Mouse (Mus musculus) MEL (cell line): ENCODE measurements around the gene Utrn.

Experiments used
- CTCF ChIP-seq, 3 experiments: IDR thresholded peaks in 2 of 3; conservative IDR thresholded peaks in 1 of 3; 2 replicates each; pipeline ENCODE4 v1.5.1; 2011 to 2012; ENCODE audit warnings: low read length in 3 of 3, low read depth in 2 of 3, mild to moderate bottlenecking in 2 of 3, improper control_type of control experiment in 1 of 3, inconsistent platforms in 1 of 3, mixed read lengths in 1 of 3, moderate library complexity in 1 of 3; ENCODE audit not compliant: control insufficient read depth in 1 of 3, insufficient read depth in 1 of 3, poor library complexity in 1 of 3, severe bottlenecking in 1 of 3
- E2F4 ChIP-seq: IDR thresholded peaks from 2 replicates; pipeline ENCODE4 v1.6.1; 2011; ENCODE audit warnings: low read depth, low read length, improper control_type of control experiment, borderline replicate concordance
- ELF1 ChIP-seq: IDR thresholded peaks from 2 replicates; pipeline ENCODE4 v1.6.1; 2014; ENCODE audit warnings: low read depth, mild to moderate bottlenecking, inconsistent platforms, low read length, improper control_type of control experiment, moderate library complexity
- EP300 ChIP-seq, 2 experiments: IDR thresholded peaks; 2 replicates each; pipeline ENCODE4 v1.6.1; 2011; ENCODE audit warnings: improper control_type of control experiment in 2 of 2, low read length in 2 of 2, low read depth in 1 of 2, mild to moderate bottlenecking in 1 of 2
- GABPA ChIP-seq: IDR thresholded peaks from 2 replicates; pipeline ENCODE4 v1.6.1; 2012; ENCODE audit warnings: low read depth, mild to moderate bottlenecking, inconsistent platforms, low read length, improper control_type of control experiment, moderate library complexity
- GATA1 ChIP-seq: IDR thresholded peaks from 2 replicates; pipeline ENCODE4 v1.6.1; 2011; ENCODE audit warnings: low read depth, low read length, improper control_type of control experiment
- NELFE ChIP-seq: IDR thresholded peaks from 2 replicates; pipeline ENCODE4 v1.6.1; 2011; ENCODE audit warnings: low read depth, low read length, improper control_type of control experiment
- POLR2A ChIP-seq, 2 experiments: IDR thresholded peaks; 2 replicates each; pipeline ENCODE4 v1.6.1; 2011 to 2012; ENCODE audit warnings: low read length in 2 of 2, mild to moderate bottlenecking in 2 of 2, control low read depth in 1 of 2, improper control_type of control experiment in 1 of 2, low read depth in 1 of 2, moderate library complexity in 1 of 2; ENCODE audit not compliant: control insufficient read depth in 1 of 2, insufficient read depth in 1 of 2, poor library complexity in 1 of 2
- RAD21 ChIP-seq: IDR thresholded peaks from 2 replicates; pipeline ENCODE4 v1.6.1; 2011; ENCODE audit warnings: mild to moderate bottlenecking, low read depth, low read length, improper control_type of control experiment
- RCOR1 ChIP-seq: IDR thresholded peaks from 2 replicates; pipeline ENCODE4 v1.6.1; 2012; ENCODE audit warnings: low read depth, mild to moderate bottlenecking, inconsistent platforms, low read length, improper control_type of control experiment
- TCF12 ChIP-seq: IDR thresholded peaks from 2 replicates; pipeline ENCODE4 v1.6.1; 2014; ENCODE audit warnings: low read depth, mild to moderate bottlenecking, inconsistent platforms, low read length, improper control_type of control experiment, moderate library complexity
- ZKSCAN1 ChIP-seq: IDR thresholded peaks from 2 replicates; pipeline ENCODE4 v1.6.1; 2012; ENCODE audit warnings: low read depth, mild to moderate bottlenecking, inconsistent platforms, low read length, improper control_type of control experiment, moderate library complexity
- ZMIZ1 ChIP-seq: IDR thresholded peaks from 2 replicates; pipeline ENCODE4 v1.6.1; 2012; ENCODE audit warnings: low read depth, mild to moderate bottlenecking, inconsistent platforms, low read length, improper control_type of control experiment, moderate library complexity
- ZNF384 ChIP-seq: IDR thresholded peaks from 2 replicates; pipeline ENCODE4 v1.6.1; 2012; ENCODE audit warnings: low read depth, mild to moderate bottlenecking, inconsistent platforms, low read length, improper control_type of control experiment

DNA sequence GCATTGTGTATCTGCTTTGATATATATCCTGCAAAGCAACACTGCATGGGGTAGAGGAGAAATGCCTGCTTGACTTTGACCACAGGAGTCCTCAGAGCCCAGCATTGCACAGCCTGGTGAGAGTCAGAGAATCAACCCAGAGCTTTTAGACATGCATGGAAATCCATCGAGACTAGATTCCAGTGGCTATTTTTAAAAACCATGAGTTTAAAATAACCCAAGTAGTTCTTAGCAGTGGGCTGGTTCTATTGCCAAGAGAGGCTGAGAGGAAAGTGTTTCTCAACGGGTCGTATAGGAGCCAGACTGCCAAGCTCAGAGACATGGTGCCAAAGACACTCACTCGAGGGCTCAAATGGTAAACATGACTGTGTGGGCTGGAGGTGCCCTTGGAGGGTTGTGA is 514.6 kb downstream of the Utrn start:
- TF ChIP-seq NELFE (no peak), ZNF384 (no peak), EP300 (IDR thresholded peaks at IDR 0.05; ENCODE audit: low read depth in 1 of 2, low read length in 2 of 2) (no peak), ZKSCAN1 (no peak), CTCF (IDR thresholded peaks at IDR 0.05 in 2 of 3, conservative IDR thresholded peaks at IDR 0.05 in 1 of 3; ENCODE audit: control insufficient read depth in 1 of 3, insufficient read depth in 1 of 3, low read depth in 2 of 3, low read length in 3 of 3, poor library complexity in 1 of 3, severe bottlenecking in 1 of 3) (no peak), E2F4 (no peak), POLR2A (IDR thresholded peaks at IDR 0.05; ENCODE audit: control insufficient read depth in 1 of 2, insufficient read depth in 1 of 2, low read depth in 1 of 2, low read length in 2 of 2, poor library complexity in 1 of 2) (no peak), RCOR1 (no peak), TCF12 (no peak), ZMIZ1 (no peak), GABPA (no peak), GATA1 (no peak), ELF1 (no peak), RAD21 (no peak)
